Mouse (Mus musculus): Measurements from ENCODE around the gene Tdrd5.

GRCm38 (mm10) chr1:156263946-156264345 lies 39.5 kb downstream of the Tdrd5 start:
- TF ChIP-seq CTCF (conservative IDR thresholded peaks at IDR 0.05; ENCODE audit: insufficient read depth, insufficient read length, low read depth, low read length) = no peak
- TF ChIP-seq POLR2A (IDR thresholded peaks at IDR 0.05; ENCODE audit: low read depth, low read length) = no peak
